Mouse (Mus musculus) MEL (cell line): Measurements from ENCODE around the gene Ccnt2. TPM values are rescaled to one million over a fixed set of nuclear protein-coding genes. Genes with fewer than 3 reads are reported as not detected.

Experiments
- DNase-seq: peaks from one replicate; pipeline ENCODE4 v3.0.0; 2011; ENCODE audit warnings: low read depth, low spot score
- H3K27ac ChIP-seq: 2 replicates; pipeline ENCODE4 v1.5.1; 2012; ENCODE audit warnings: low read depth, mild to moderate bottlenecking, control low read depth, low read length, moderate library complexity; ENCODE audit not compliant: control insufficient read depth
- H3K27me3 ChIP-seq, 2 experiments: fragments of 150-350 bp in 1 of 2; sonication (generic) in 1 of 2; 2 replicates each; pipeline ENCODE4 v1.6.1; 2012; ENCODE audit warnings: low read length in 2 of 2, mild to moderate bottlenecking in 2 of 2, improper control_type of control experiment in 1 of 2, moderate library complexity in 1 of 2; ENCODE audit not compliant: insufficient read depth in 2 of 2, control insufficient read depth in 1 of 2
- H3K36me3 ChIP-seq, 2 experiments: 2 replicates each; pipeline ENCODE4 v1.6.1; 2012 to 2014; ENCODE audit warnings: low read length in 2 of 2, improper control_type of control experiment in 1 of 2, inconsistent platforms in 1 of 2, mild to moderate bottlenecking in 1 of 2; ENCODE audit not compliant: insufficient read depth in 2 of 2, control insufficient read depth in 1 of 2
- H3K4me1 ChIP-seq, 2 experiments: fragments of 150-350 bp in 1 of 2; sonication (generic) in 1 of 2; 2 replicates each; pipeline ENCODE4 v1.6.1; 2012; ENCODE audit warnings: low read length in 2 of 2, improper control_type of control experiment in 1 of 2, mild to moderate bottlenecking in 1 of 2; ENCODE audit not compliant: insufficient read depth in 2 of 2, control insufficient read depth in 1 of 2
- H3K4me3 ChIP-seq, 2 experiments: fragments of 150-350 bp in 1 of 2; sonication (generic) in 1 of 2; 2 replicates each; pipeline ENCODE4 v1.5.1; 2012; ENCODE audit warnings: low read depth in 2 of 2, low read length in 2 of 2, mild to moderate bottlenecking in 2 of 2, moderate library complexity in 2 of 2, control low read depth in 1 of 2, improper control_type of control experiment in 1 of 2; ENCODE audit not compliant: control insufficient read depth in 1 of 2, insufficient read depth in 1 of 2
- H3K79me2 ChIP-seq: 2 replicates; pipeline ENCODE4 v1.6.1; 2012; ENCODE audit warnings: mild to moderate bottlenecking, low read length, moderate library complexity; ENCODE audit not compliant: control insufficient read depth, poor library complexity, insufficient read depth
- H3K9ac ChIP-seq: 2 replicates; pipeline ENCODE4 v1.6.1; 2012; ENCODE audit warnings: low read depth, mild to moderate bottlenecking, control low read depth, low read length, moderate library complexity; ENCODE audit not compliant: control insufficient read depth, poor library complexity, severe bottlenecking
- H3K9me3 ChIP-seq: fragments of 150-350 bp; sonication (generic); replicated peaks from 2 replicates; pipeline ENCODE4 v1.6.1; 2012; ENCODE audit warnings: mild to moderate bottlenecking, low read length, improper control_type of control experiment, moderate library complexity; ENCODE audit not compliant: insufficient read depth
- BHLHE40 ChIP-seq: IDR thresholded peaks from 2 replicates; pipeline ENCODE4 v1.6.1; 2012; ENCODE audit warnings: low read depth, mild to moderate bottlenecking, inconsistent platforms, low read length, improper control_type of control experiment, borderline replicate concordance
- CHD1 ChIP-seq: IDR thresholded peaks from 2 replicates; pipeline ENCODE4 v1.6.1; 2012; ENCODE audit warnings: low read depth, mild to moderate bottlenecking, inconsistent platforms, low read length, improper control_type of control experiment
- CTCF ChIP-seq, 3 experiments: IDR thresholded peaks in 2 of 3; conservative IDR thresholded peaks in 1 of 3; 2 replicates each; pipeline ENCODE4 v1.5.1; 2011 to 2012; ENCODE audit warnings: low read length in 3 of 3, low read depth in 2 of 3, mild to moderate bottlenecking in 2 of 3, improper control_type of control experiment in 1 of 3, inconsistent platforms in 1 of 3, mixed read lengths in 1 of 3, moderate library complexity in 1 of 3; ENCODE audit not compliant: control insufficient read depth in 1 of 3, insufficient read depth in 1 of 3, poor library complexity in 1 of 3, severe bottlenecking in 1 of 3
- EP300 ChIP-seq, 2 experiments: IDR thresholded peaks; 2 replicates each; pipeline ENCODE4 v1.6.1; 2011; ENCODE audit warnings: improper control_type of control experiment in 2 of 2, low read length in 2 of 2, low read depth in 1 of 2, mild to moderate bottlenecking in 1 of 2
- GABPA ChIP-seq: IDR thresholded peaks from 2 replicates; pipeline ENCODE4 v1.6.1; 2012; ENCODE audit warnings: low read depth, mild to moderate bottlenecking, inconsistent platforms, low read length, improper control_type of control experiment, moderate library complexity
- GATA1 ChIP-seq: IDR thresholded peaks from 2 replicates; pipeline ENCODE4 v1.6.1; 2011; ENCODE audit warnings: low read depth, low read length, improper control_type of control experiment
- HCFC1 ChIP-seq: IDR thresholded peaks from 2 replicates; pipeline ENCODE4 v1.6.1; 2012; ENCODE audit warnings: low read depth, mild to moderate bottlenecking, inconsistent platforms, low read length, improper control_type of control experiment, moderate library complexity
- MAX ChIP-seq: IDR thresholded peaks from 2 replicates; pipeline ENCODE4 v1.6.1; 2011; ENCODE audit warnings: low read length, improper control_type of control experiment
- MEF2A ChIP-seq: IDR thresholded peaks from 2 replicates; pipeline ENCODE4 v1.6.1; 2014; ENCODE audit warnings: low read depth, mild to moderate bottlenecking, inconsistent platforms, low read length, improper control_type of control experiment; ENCODE audit not compliant: poor library complexity, insufficient replicate concordance, severe bottlenecking; ENCODE audit errors: extremely low read depth
- MYB ChIP-seq: IDR thresholded peaks from 2 replicates; pipeline ENCODE4 v1.6.1; 2011; ENCODE audit warnings: mild to moderate bottlenecking, low read depth, low read length, improper control_type of control experiment
- POLR2A ChIP-seq, 2 experiments: IDR thresholded peaks; 2 replicates each; pipeline ENCODE4 v1.6.1; 2011 to 2012; ENCODE audit warnings: low read length in 2 of 2, mild to moderate bottlenecking in 2 of 2, control low read depth in 1 of 2, improper control_type of control experiment in 1 of 2, low read depth in 1 of 2, moderate library complexity in 1 of 2; ENCODE audit not compliant: control insufficient read depth in 1 of 2, insufficient read depth in 1 of 2, poor library complexity in 1 of 2
- POLR2AphosphoS2 ChIP-seq: IDR thresholded peaks from 2 replicates; pipeline ENCODE4 v1.6.1; 2011; ENCODE audit warnings: low read length, improper control_type of control experiment
- POLR2AphosphoS5 ChIP-seq: IDR thresholded peaks from 2 replicates; pipeline ENCODE4 v1.6.1; 2012; ENCODE audit warnings: low read depth, borderline replicate concordance, mild to moderate bottlenecking, inconsistent platforms, low read length, moderate library complexity, mixed read lengths
- RCOR1 ChIP-seq: IDR thresholded peaks from 2 replicates; pipeline ENCODE4 v1.6.1; 2012; ENCODE audit warnings: low read depth, mild to moderate bottlenecking, inconsistent platforms, low read length, improper control_type of control experiment
- SIN3A ChIP-seq: IDR thresholded peaks from 2 replicates; pipeline ENCODE4 v1.6.1; 2012; ENCODE audit warnings: low read length, improper control_type of control experiment, inconsistent platforms
- SMC3 ChIP-seq: IDR thresholded peaks from 2 replicates; pipeline ENCODE4 v1.6.1; 2011; ENCODE audit warnings: low read depth, low read length, improper control_type of control experiment
- TAL1 ChIP-seq: IDR thresholded peaks from 2 replicates; pipeline ENCODE4 v1.6.1; 2012; ENCODE audit warnings: mild to moderate bottlenecking, inconsistent platforms, low read length, moderate library complexity, mixed read lengths
- TBP ChIP-seq: IDR thresholded peaks from 2 replicates; pipeline ENCODE4 v1.8.0; 2011; ENCODE audit warnings: low read depth, low read length, improper control_type of control experiment
- UBTF ChIP-seq: IDR thresholded peaks from 2 replicates; pipeline ENCODE4 v1.6.1; 2012; ENCODE audit warnings: low read depth, mild to moderate bottlenecking, inconsistent platforms, low read length, improper control_type of control experiment, moderate library complexity, borderline replicate concordance; ENCODE audit not compliant: insufficient read depth
- ZC3H11A ChIP-seq: IDR thresholded peaks from 2 replicates; pipeline ENCODE4 v1.6.1; 2012; ENCODE audit warnings: low read depth, mild to moderate bottlenecking, inconsistent platforms, low read length, improper control_type of control experiment
- ZKSCAN1 ChIP-seq: IDR thresholded peaks from 2 replicates; pipeline ENCODE4 v1.6.1; 2012; ENCODE audit warnings: low read depth, mild to moderate bottlenecking, inconsistent platforms, low read length, improper control_type of control experiment, moderate library complexity
- polyA plus RNA-seq, 2 experiments: library from polyadenylated mRNA; stranded (reverse) in 1 of 2; unstranded in 1 of 2; fragments of >175 nt in 1 of 2; fragments of >200 nt in 1 of 2; gene quantifications; 2 replicates each; pipeline versions ENCODE4 v1.2.1 to v1.2.4; 2012; ENCODE audit warnings: low replicate concordance in 2 of 2, low read depth in 1 of 2; ENCODE audit not compliant: insufficient read length in 2 of 2, insufficient read depth in 1 of 2, missing spikeins in 1 of 2
- total RNA-seq: library from RNA; depleted of rRNA; stranded (reverse); fragments of 300-350 nt; gene quantifications from 2 replicates; pipeline ENCODE4 v1.2.3, GENCODE M21; 2012

Gene Ccnt2
- total and polyA plus RNA-seq, 3 experiments = 20.6 to 31.5 (median 26.7) TPM

GRCm38 (mm10) chr1:127773803-127774500 lies at the start of gene Ccnt2 (continued):
- no peak; the same call in 1 of the 2 replicates for TF ChIP-seq MYB

GRCm38 (mm10) chr1:127729096-127729495 lies 44.9 kb upstream of the Ccnt2 start, which contains the start of gene Acmsd:
Gene Acmsd, plus strand, starts transcription at chr1:127729413.
- Histone ChIP-seq H3K4me3 (no peak within 1 kb of the TSS), H3K27me3 (no peaks in the 10 kb centered on the region), H3K9ac (no peak within 1 kb of the TSS), H3K4me1 (no peaks in the 10 kb centered on the region), H3K79me2 (no peaks in the 10 kb centered on the region), H3K9me3 (no peaks in the 10 kb centered on the region), H3K36me3 (no peaks in the 10 kb centered on the region), H3K27ac (no peak within 1 kb of the TSS)
- no peak for TF ChIP-seq MYB
- no peak for TF ChIP-seq GATA1
- TF ChIP-seq HCFC1 = no peak
- TF ChIP-seq RCOR1 = no peak
- TF ChIP-seq UBTF = no peak
- TF ChIP-seq EP300 (IDR thresholded peaks at IDR 0.05; ENCODE audit: low read depth in 1 of 2, low read length in 2 of 2) = no peak
- TF ChIP-seq CTCF (IDR thresholded peaks at IDR 0.05 in 2 of 3, conservative IDR thresholded peaks at IDR 0.05 in 1 of 3; ENCODE audit: control insufficient read depth in 1 of 3, insufficient read depth in 1 of 3, low read depth in 2 of 3, low read length in 3 of 3, poor library complexity in 1 of 3, severe bottlenecking in 1 of 3) = no peak
- TF ChIP-seq SMC3 = no peak
- no peak for TF ChIP-seq POLR2AphosphoS5
- no peak for TF ChIP-seq TBP
- TF ChIP-seq CHD1 = no peak
- no peak for TF ChIP-seq BHLHE40
- no peak for TF ChIP-seq TAL1
- no peak for DNase-seq

GRCm38 (mm10) chr1:127731086-127731485 lies 42.9 kb upstream of the Ccnt2 start:
- H3K9me3 ChIP-seq = no peaks in the 10 kb centered on the region
- no peaks in the 10 kb centered on the region for H3K27me3 ChIP-seq
- H3K27ac ChIP-seq = no peak overlapping the region
- TF ChIP-seq GABPA (no peak), ZKSCAN1 (no peak), POLR2AphosphoS2 (no peak), HCFC1 (no peak), MEF2A (no peak), TBP (no peak), BHLHE40 (no peak), ZC3H11A (no peak), CHD1 (no peak), SIN3A (no peak), MAX (no peak), POLR2A (IDR thresholded peaks at IDR 0.05; ENCODE audit: control insufficient read depth in 1 of 2, insufficient read depth in 1 of 2, low read depth in 1 of 2, low read length in 2 of 2, poor library complexity in 1 of 2) (no peak), EP300 (IDR thresholded peaks at IDR 0.05; ENCODE audit: low read depth in 1 of 2, low read length in 2 of 2) (no peak), POLR2AphosphoS5 (no peak), MYB (no peak)
- TF ChIP-seq, all 39 proteins: peak for 0
- Histone ChIP-seq H3K79me2 (no peaks in the 10 kb centered on the region), H3K4me1 (no peaks in the 10 kb centered on the region), H3K36me3 (no peaks in the 10 kb centered on the region), H3K9ac (no peak overlapping the region), H3K4me3 (no peak overlapping the region)
- no peak for DNase-seq
